Mouse (Mus musculus) stomach, postnatal 0 days (tissue): ENCODE measurements at regions not wholly inside any gene's neighbourhood (a gene's known extent, or its start where the extent isn't known, plus 50 kb on each side); places are given as distances from the start of the nearest gene placed in this dataset.

Experiments used
- ATAC-seq: fragments of 200-750 bp; cut with Nextera tagmentation; 2 replicates; pipeline ENCODE4 v1.8.0; 2017; ENCODE audit not compliant: low FRiP score, low TSS enrichment
- DNase-seq: peaks from one replicate; pipeline ENCODE4 v3.0.0-alpha.2; 2016; ENCODE audit warnings: low spot score
- H3K27ac ChIP-seq: fragments of 300-500 bp; sonication (generic); replicated peaks from 2 replicates; pipeline ENCODE4 v1.5.1; 2014; ENCODE audit warnings: mild to moderate bottlenecking, control low read depth
- H3K27me3 ChIP-seq: fragments of 300-500 bp; sonication (generic); 2 replicates; pipeline ENCODE4 v1.6.1; 2014; ENCODE audit warnings: low read length; ENCODE audit not compliant: control insufficient read depth, insufficient read depth
- H3K36me3 ChIP-seq: fragments of 300-500 bp; sonication (generic); 2 replicates; pipeline ENCODE4 v1.6.1; 2014; ENCODE audit warnings: low read length, mixed read lengths; ENCODE audit not compliant: control insufficient read depth, insufficient read depth
- H3K4me1 ChIP-seq: fragments of 300-500 bp; sonication (generic); replicated peaks from 2 replicates; pipeline ENCODE4 v1.6.1; 2014; ENCODE audit warnings: antibody characterized with exemption; ENCODE audit not compliant: control insufficient read depth, insufficient read depth
- H3K4me2 ChIP-seq: fragments of 300-500 bp; sonication (generic); replicated peaks from 2 replicates; pipeline ENCODE4 v1.6.1; 2014; ENCODE audit warnings: low read depth, mild to moderate bottlenecking, control low read depth, moderate library complexity
- H3K4me3 ChIP-seq: fragments of 300-500 bp; sonication (generic); 2 replicates; pipeline ENCODE4 v1.5.1; 2014; ENCODE audit warnings: low read depth, low read length, control low read depth
- H3K9ac ChIP-seq: fragments of 300-500 bp; sonication (generic); 2 replicates; pipeline ENCODE4 v1.6.1; 2014; ENCODE audit warnings: mild to moderate bottlenecking, low read length, control low read depth, mixed read lengths
- H3K9me3 ChIP-seq: fragments of 300-500 bp; sonication (generic); 2 replicates; pipeline ENCODE4 v1.6.1; 2016; ENCODE audit warnings: low read length; ENCODE audit not compliant: control insufficient read depth
- CTCF ChIP-seq: IDR thresholded peaks from 2 replicates; pipeline ENCODE4 v1.5.1; 2016; ENCODE audit warnings: antibody characterized with exemption, low read depth, mild to moderate bottlenecking, moderate library complexity
- EP300 ChIP-seq: optimal IDR thresholded peaks from 2 replicates; pipeline ENCODE3; 2016; ENCODE audit warnings: antibody characterized with exemption
- WGBS: fragments of 180-500 bp; shearing (Covaris S2); extraction: QIAGEN DNeasy Blood & Tissue Kit; methylation state at CpG from one replicate; pipeline ENCODE4 v1.1.7; 2014; 5-methylcytosine and 5-hydroxymethylcytosine counted together

DNA sequence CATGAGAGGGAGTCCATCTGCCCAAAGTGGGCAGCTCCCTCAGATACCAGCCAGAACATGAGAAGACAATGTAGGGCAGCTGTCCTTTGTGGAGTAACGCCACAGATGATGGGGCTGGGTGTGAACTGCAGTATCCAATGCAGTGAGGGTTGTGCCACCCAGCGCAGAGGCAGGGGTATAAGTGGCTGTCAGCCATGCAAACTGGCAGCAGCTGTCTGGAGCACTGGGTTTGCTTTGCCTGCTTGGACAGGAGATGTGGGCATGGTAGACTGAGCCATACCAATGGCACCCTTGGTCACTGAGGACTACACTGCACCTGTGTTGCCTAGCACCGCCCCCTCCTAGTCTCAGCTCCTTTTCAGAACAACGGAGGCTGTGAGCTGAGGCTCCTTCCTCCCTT, 244.6 kb upstream of the Mgmt start:
- Histone ChIP-seq H3K9me3 (no peaks in the 10 kb centered on the region), H3K4me3 (no peak overlapping the region), H3K9ac (no peak overlapping the region), H3K4me1 (no peaks in the 10 kb centered on the region), H3K36me3 (no peaks in the 10 kb centered on the region), H3K27ac (no peak overlapping the region), H3K4me2 (no peak overlapping the region), H3K27me3 (no peaks in the 10 kb centered on the region)
- 77% methylated on average over 4 of the region's 4 CpGs for WGBS
- ATAC-seq, result no peak
- no peak for DNase-seq
- TF ChIP-seq EP300 (no peak), CTCF (no peak)

- Histone ChIP-seq H3K9ac (no peak overlapping the region), H3K27me3 (no peaks in the 10 kb centered on the region), H3K4me1 (no peaks in the 10 kb centered on the region), H3K27ac (no peak overlapping the region), H3K36me3 (no peaks in the 10 kb centered on the region), H3K4me3 (no peak overlapping the region), H3K9me3 (no peaks in the 10 kb centered on the region), H3K4me2 (no peak overlapping the region)
- no peak for TF ChIP-seq EP300
- TF ChIP-seq CTCF, result no peak
- DNase-seq (no peak), ATAC-seq (no peak)
Measured at GRCm38 (mm10) chr7:136659930-136660329, 234.5 kb upstream of the Mgmt start.

DNA sequence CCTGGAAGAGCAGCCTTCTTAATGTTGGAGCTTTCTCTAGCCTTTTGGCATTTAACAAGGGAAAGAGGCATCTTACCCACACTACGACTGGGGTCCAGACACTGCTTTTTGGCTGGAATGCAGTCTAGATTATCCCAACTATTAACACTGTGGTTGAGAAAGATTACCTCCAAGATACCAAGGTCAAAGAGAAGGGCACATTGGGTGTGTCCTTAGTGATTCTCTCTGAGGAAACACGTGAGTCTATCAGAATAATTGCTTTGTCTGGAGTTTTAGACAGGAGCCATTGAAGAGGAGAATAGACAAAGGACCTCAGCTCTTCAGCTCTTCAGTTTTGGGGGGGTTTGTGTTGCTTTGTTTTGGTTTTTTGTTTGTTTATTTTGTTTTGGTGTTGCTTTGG, 234.0 kb upstream of the Mgmt start:
- H3K4me2 ChIP-seq, result no peak overlapping the region
- DNase-seq (no peak), ATAC-seq (no peak)
- H3K4me3 ChIP-seq, result no peak overlapping the region
- H3K27me3 ChIP-seq, result no peaks in the 10 kb centered on the region
- H3K9me3 ChIP-seq, result no peaks in the 10 kb centered on the region
- no peaks in the 10 kb centered on the region for H3K4me1 ChIP-seq
- no peaks in the 10 kb centered on the region for H3K36me3 ChIP-seq
- no peak overlapping the region for H3K9ac ChIP-seq
- no peak for TF ChIP-seq CTCF
- TF ChIP-seq EP300, result no peak
- no peak overlapping the region for H3K27ac ChIP-seq
- WGBS, result 74% methylated on average over 2 of the region's 2 CpGs

DNA sequence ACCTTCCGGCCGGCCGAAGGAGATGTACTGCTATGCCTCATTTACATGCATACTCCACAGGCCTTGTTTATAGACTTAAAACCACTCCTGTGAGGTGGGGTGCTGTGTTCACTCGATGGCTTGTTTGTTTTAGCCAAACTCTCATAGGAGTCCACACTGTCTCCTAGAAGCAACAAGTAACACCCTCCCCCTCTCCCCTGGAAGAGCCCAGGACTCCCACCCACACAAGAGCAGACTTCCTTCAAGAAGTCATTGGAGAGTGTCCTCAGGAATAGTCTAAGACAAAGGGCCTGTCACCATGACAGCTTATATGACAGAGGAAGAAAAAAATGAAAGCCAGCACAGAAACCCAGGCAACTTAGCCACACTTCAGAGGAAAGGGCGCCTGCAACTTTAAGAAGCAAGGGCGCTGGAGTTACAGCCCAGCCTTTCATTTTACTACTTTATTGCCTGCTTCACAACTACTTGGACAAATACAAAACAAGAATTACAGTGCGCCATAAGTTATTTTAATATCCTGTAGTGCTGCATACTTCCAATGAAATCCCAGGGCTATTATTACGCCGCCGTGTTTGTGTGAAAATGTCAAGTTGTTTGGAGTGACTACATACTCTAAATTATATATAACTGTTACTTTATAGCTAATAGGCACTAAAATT, 229.9 kb upstream of the Mgmt start:
- Histone ChIP-seq H3K4me1 (no peaks in the 10 kb centered on the region), H3K4me2 (no peak overlapping the region), H3K4me3 (no peak overlapping the region), H3K27ac (no peak overlapping the region), H3K9me3 (no peaks in the 10 kb centered on the region), H3K36me3 (no peaks in the 10 kb centered on the region), H3K27me3 (no peaks in the 10 kb centered on the region; the same call in 1 of the 2 replicates), H3K9ac (no peak overlapping the region)
- TF ChIP-seq EP300 (no peak), CTCF (no peak)
- ATAC-seq, result no peak
- 59% methylated on average over 10 of the region's 10 CpGs for WGBS
- no peak for DNase-seq

GRCm38 (mm10) chr7:136665901-136666300, 228.5 kb upstream of the Mgmt start:
- ATAC-seq, result no peak
- Histone ChIP-seq H3K4me2 (no peak overlapping the region), H3K9ac (no peak overlapping the region), H3K27ac (no peak overlapping the region), H3K4me1 (no peaks in the 10 kb centered on the region), H3K9me3 (no peaks in the 10 kb centered on the region), H3K27me3 (no peaks in the 10 kb centered on the region; the same call in 1 of the 2 replicates), H3K4me3 (no peak overlapping the region), H3K36me3 (no peaks in the 10 kb centered on the region)
- TF ChIP-seq EP300 (no peak), CTCF (no peak)
- DNase-seq, result no peak
- WGBS, result 92% methylated on average over 2 of the region's 2 CpGs

DNA sequence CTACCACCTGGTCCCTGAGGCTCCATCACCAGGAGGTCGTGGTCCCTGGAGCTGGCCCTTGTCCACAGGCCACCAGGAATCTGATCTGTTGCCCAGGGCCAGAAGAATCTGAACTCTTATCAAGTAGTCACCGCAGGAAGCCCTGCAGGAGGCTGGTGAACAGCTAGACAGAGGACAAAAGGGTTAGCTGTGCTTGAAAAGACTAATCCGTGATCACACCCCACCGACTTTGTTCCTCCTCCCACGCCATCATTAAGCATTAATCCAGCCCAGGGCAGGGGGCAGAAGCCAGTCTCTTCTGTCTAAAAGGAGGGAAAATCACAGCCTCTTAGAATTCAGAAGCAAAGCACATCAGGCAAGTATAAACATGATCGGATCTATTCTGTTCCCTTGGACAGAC, 227.7 kb upstream of the Mgmt start:
- Histone ChIP-seq H3K36me3 (no peaks in the 10 kb centered on the region), H3K9me3 (no peaks in the 10 kb centered on the region), H3K4me1 (no peaks in the 10 kb centered on the region), H3K4me2 (no peak overlapping the region), H3K27me3 (no peaks in the 10 kb centered on the region; the same call in 1 of the 2 replicates), H3K9ac (no peak overlapping the region), H3K4me3 (no peak overlapping the region), H3K27ac (no peak overlapping the region)
- DNase-seq (no peak), ATAC-seq (no peak)
- no peak for TF ChIP-seq CTCF
- TF ChIP-seq EP300, result no peak
- 45% methylated on average over 6 of the region's 6 CpGs for WGBS
